7 mouse cellular contexts compared by ENCODE assay signal in genomic region chr5:45534319-45535098, GRCm38 (mm10). TPM values are rescaled to one million over a fixed set of nuclear protein-coding genes. Genes with fewer than 3 reads are reported as not detected.
DNase-seq lines count a peak whose midpoint lies in the region; ATAC-seq and TF ChIP-seq lines count a peak whose summit lies in the region.

No protein-coding gene starts in this region.

- 0 out of 2 replicates have a peak, but pooled peaks cover 14% of the 10 kb centered on the region for H3K36me3 ChIP-seq in intestine, postnatal 0 days (ENCODE audit: control insufficient read depth, insufficient read depth)
- peaks cover 3% of the 10 kb centered on the region; the same call in 1 of the 2 replicates for H3K36me3 ChIP-seq in small intestine, adult 2 months (ENCODE audit: control insufficient read depth, insufficient read depth, low read length)

- peak overlapping the region; percentile 60 for H3K4me2 ChIP-seq in intestine, postnatal 0 days (replicated peaks; ENCODE audit: low read depth)

- H3K27me3 ChIP-seq in intestine, postnatal 0 days (replicated peaks; ENCODE audit: control insufficient read depth, insufficient read depth, low read length), result no peaks in the 10 kb centered on the region
- no peaks in the 10 kb centered on the region for H3K27me3 ChIP-seq in small intestine, adult 2 months (ENCODE audit: control insufficient read depth, insufficient read depth, low read length)

- peak; percentile 78 for DNase-seq in cerebellum, postnatal 10 days
- DNase-seq in frontal cortex, postnatal 36 days (ENCODE audit: low spot score in 2 of 2), result peak; percentile 41 to 82
- peak; percentile 67 to 74 for DNase-seq in left cerebral cortex, postnatal 14 days (ENCODE audit: low spot score in 2 of 2)

- no peak overlapping the region for H3K27ac ChIP-seq in intestine, postnatal 0 days (ENCODE audit: low read depth, low read length)
- H3K27ac ChIP-seq in small intestine, adult 2 months (ENCODE audit: insufficient read depth, low read depth, low read length), result no peak overlapping the region

- no peak overlapping the region for H3K4me3 ChIP-seq in intestine, postnatal 0 days (ENCODE audit: low read depth, low read length)
- H3K4me3 ChIP-seq in small intestine, adult 2 months (ENCODE audit: low read depth, low read length), result peak overlapping the region; percentile 15; the same call in 1 of the 2 replicates

- TF ChIP-seq POLR2A in small intestine, adult 2 months (IDR thresholded peaks at IDR 0.05; ENCODE audit: low read depth, low read length), result no peak

- H3K4me1 ChIP-seq in intestine, postnatal 0 days (replicated peaks; ENCODE audit: control insufficient read depth, insufficient read depth, low read length), result no peaks in the 10 kb centered on the region; the same call in 1 of the 2 replicates
- peaks cover 4% of the 10 kb centered on the region; the same call in 1 of the 2 replicates for H3K4me1 ChIP-seq in small intestine, adult 2 months (ENCODE audit: control insufficient read depth, insufficient read depth, insufficient read length, low read length)

- H3K9me3 ChIP-seq in intestine, postnatal 0 days (ENCODE audit: control insufficient read depth), result no peaks in the 10 kb centered on the region

- intact Hi-C loops in left cerebral cortex, postnatal 14 days (cut with DNase I), result loop anchor here (1.0 to 5.0 kb wide), 3 partner anchors 62 to 813 kb away; no protein-coding TSS in a partner anchor

- H3K9ac ChIP-seq in intestine, postnatal 0 days (ENCODE audit: low read depth, low read length), result no peak overlapping the region

- TF ChIP-seq CTCF in intestine, postnatal 0 days (IDR thresholded peaks at IDR 0.05; ENCODE audit: low read depth), result peak; percentile 81
- peak; percentile 78 for TF ChIP-seq CTCF in small intestine, adult 2 months (IDR thresholded peaks at IDR 0.05; ENCODE audit: extremely low read depth, insufficient read length, insufficient replicate concordance, low read depth, low read length)

- peak; percentile 66 for ATAC-seq in activated CD4-positive, CD25-positive, alpha-beta regulatory T cell, adult 4 months
- peak; percentile 87 for ATAC-seq in intestine, postnatal 0 days
- ATAC-seq in megakaryocyte-erythroid progenitor cell, adult 5-6 weeks (replicated peaks; ENCODE audit: low FRiP score, low TSS enrichment, poor library complexity, severe bottlenecking), result peak; percentile 91

- 7% methylated on average over 15 of the region's 17 CpGs for WGBS in intestine, postnatal 0 days
- WGBS in small intestine, adult 2 months, result 3% methylated on average over 17 of the region's 17 CpGs

RNA-seq across cellular contexts. Expression of gene Med28, which starts 14.5 kb away (rescaled TPM):
- polyA plus RNA-seq in activated CD4-positive, CD25-positive, alpha-beta regulatory T cell, adult 4 months (2017; shearing (Covaris generic)), result 100 to 1,000 TPM; 217 to 220 TPM
- 203 and 213 TPM in 2 replicates for polyA plus RNA-seq in intestine, postnatal 0 days (2015; fragmentation: Nextera tagmentation; extraction: Ambion mirVana)
- 10 to 100 TPM; 79.0 to 83.9 TPM for total RNA-seq in left cerebral cortex, postnatal 14 days (2021)
- total RNA-seq in megakaryocyte-erythroid progenitor cell, adult 5-6 weeks (2014; fragmentation: Nextera tagmentation), result 72.6 and 96.1 TPM in 2 replicates
- 24.0 and 37.2 TPM in 2 replicates for total RNA-seq in megakaryocyte-erythroid progenitor cell, adult 5-6 weeks (2017)
- 39.5 and 81.3 TPM in 2 replicates for polyA plus RNA-seq in small intestine, adult 2 months (2012; rRNA removed)

RNA-seq across cellular contexts. Expression of gene Lap3, which starts 41.3 kb away (rescaled TPM):
- polyA plus RNA-seq in activated CD4-positive, CD25-positive, alpha-beta regulatory T cell, adult 4 months (2017; shearing (Covaris generic)), result 10 to 100 TPM; 23.0 to 29.5 TPM
- 108 and 120 TPM in 2 replicates for polyA plus RNA-seq in intestine, postnatal 0 days (2015; fragmentation: Nextera tagmentation; extraction: Ambion mirVana)
- total RNA-seq in left cerebral cortex, postnatal 14 days (2021), result 10 to 100 TPM; 40.0 to 41.9 TPM
- total RNA-seq in megakaryocyte-erythroid progenitor cell, adult 5-6 weeks (2014; fragmentation: Nextera tagmentation), result 59.9 and 74.0 TPM in 2 replicates
- total RNA-seq in megakaryocyte-erythroid progenitor cell, adult 5-6 weeks (2017), result 98.6 and 103 TPM in 2 replicates
- polyA plus RNA-seq in small intestine, adult 2 months (2012; rRNA removed), result 16.9 and 134 TPM in 2 replicates
